Mouse (Mus musculus) layer of hippocampus, adult 8-10 months (tissue): ENCODE measurements at regions not wholly inside any gene's neighbourhood (a gene's known extent, or its start where the extent isn't known, plus 50 kb on each side); places are given as distances from the start of the nearest gene placed in this dataset.

ENCODE experiments used
- DNase-seq, 2 experiments: peaks; one replicate each; pipeline ENCODE4 v3.0.0; 2022; ENCODE audit warnings: low spot score in 2 of 2

DNA sequence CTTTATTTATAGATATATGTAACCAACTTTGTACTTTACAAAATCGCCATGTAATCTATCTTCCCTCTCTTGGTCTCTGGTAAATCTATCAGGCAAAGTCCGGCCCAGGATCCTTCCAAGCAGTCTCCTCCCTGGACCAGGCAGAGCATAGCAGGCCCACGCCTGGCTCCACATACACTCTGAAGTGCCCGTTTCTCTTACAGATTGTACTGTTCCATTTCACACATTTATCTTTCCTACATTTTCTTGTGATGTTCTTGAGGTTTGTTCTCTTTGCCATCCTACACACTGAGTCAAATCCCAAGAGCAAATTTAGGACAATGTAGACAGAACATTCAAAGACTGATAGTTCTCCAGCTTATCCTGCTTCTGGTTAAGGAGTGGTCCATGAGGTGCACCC lies 264.3 kb downstream of the Spry2 start:
- DNase-seq, result no peak

DNA sequence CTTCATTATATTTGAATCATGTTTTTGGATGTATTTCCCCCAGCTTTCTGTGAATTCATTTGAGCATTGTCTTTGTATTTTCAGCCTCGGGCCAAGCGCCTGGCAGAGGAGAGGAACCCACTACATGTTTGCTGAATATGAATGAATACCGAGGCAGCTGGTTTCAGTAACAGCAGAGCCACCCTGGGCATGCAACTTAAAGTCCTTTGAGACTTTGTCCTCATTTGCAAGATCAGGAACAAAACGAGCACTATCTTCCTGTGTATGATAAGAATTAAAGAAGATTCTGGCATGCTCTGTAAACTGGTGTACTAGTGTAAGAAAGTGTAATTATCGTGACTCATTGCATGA lies 265.0 kb downstream of the Spry2 start:
- peak; percentile 60 for DNase-seq

DNA sequence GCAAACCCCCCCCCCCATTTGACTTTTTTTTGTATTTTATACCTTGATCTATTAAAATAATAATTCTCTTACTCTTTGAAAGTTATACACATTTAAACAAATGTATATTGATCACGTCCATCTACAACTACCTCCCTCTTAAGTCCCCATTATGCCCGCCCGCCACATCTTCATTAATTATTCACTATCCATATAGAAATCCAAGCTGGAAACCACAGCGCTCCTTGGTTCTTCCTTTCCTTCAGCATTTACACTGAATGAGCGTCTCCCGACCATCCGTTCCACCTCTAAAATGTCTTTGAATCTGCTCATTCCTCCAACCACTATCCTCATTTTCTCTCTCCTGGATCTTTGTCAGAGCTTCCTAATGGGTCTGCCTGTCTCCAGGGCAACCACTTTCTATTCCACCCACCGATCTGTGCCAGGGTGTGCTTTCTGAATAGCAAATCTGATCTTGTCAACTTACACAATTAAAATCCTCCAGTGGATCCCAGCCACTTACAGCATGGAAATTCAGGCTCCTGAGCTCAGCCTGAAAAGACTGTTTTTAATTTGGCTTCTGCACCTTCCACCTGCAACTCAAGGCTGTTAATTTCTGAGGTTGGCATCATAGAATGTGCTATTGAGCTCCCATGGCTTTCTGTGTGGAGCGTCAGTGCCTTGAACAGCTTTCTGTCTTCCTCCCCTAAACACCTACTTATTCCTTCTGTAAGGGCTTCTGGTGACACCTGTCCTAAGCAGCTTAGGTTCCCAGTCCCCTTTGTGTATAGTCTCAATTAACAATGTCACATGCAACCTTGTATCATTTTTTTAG lies 265.5 kb downstream of the Spry2 start:
- peak; percentile 79 to 86 for DNase-seq

DNA sequence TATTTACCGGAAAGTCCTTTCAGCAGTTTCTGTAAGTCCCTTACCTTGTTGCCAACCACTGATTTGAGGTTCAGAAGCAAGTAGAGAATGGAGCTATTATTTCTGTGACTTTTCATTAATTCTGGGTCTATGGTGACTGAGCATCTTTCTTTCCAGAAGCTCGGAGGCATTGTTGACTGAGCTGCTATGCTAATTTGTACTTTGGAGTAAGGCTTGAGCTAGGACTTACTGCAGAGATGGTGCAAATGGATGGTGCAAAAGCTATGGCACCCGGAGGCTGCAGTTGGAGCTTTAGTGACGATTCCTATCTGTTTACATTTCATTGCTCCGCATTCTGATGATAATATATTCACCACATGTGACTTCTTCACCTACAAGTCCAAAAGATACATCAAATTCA lies 266.2 kb downstream of the Spry2 start:
- no peak for DNase-seq

DNA sequence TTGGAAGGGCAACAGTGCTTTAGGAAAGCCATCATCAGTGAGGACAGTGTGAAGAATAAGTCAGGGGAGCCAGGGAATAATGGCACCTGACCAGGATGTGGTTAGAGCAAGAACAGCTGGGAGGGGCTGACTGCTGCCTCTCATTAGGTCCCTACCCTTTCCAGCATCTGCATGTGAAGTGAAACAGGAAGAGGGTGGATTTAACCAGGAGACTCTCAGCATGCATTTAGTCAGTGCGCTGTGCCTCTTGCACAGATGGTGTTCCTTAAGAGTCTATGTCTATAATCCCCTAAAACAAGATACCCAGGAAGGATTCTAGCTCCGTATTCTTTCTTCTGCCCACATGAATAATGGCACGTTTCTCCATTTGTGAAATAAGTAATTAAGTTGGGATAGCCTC lies 267.9 kb downstream of the Spry2 start:
- no peak for DNase-seq

DNA sequence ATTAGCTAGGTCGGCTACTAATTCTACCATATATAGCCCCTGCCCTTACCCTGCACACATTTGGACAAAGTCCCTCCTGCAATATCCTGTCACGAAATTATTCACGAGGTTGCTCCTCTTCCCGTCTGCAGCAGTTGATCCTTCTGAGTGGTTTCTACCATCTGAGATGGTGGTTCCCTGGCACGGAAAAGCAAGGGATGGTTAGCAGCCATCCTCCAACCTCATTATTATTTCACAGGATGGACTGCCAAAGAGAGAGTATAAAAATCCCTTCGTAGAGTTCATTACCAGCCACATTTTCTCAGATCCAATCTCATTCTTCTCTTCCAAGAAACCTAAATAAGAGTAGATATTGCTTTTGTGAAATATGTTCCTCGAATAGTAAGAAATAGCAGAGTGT lies 272.2 kb downstream of the Spry2 start:
- DNase-seq, result no peak

DNA sequence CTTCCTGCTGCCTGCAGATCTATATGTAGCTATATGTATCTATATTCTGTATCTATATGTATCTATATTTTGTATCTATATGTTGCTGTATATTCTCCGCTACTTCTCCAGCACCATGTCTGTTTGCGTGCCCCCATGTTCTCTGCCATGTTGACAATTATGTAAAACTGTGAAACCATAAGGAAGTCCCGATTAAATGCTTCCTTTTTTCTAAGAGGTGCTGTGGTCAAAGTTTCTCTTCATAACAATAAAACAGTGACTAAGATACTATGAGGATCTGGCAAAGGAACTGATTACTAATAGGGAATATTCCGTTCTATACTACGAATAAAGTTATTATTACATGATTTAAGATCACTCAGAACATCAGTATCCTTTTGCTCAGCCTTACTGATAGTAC lies 274.5 kb downstream of the Spry2 start:
- no peak for DNase-seq

DNA sequence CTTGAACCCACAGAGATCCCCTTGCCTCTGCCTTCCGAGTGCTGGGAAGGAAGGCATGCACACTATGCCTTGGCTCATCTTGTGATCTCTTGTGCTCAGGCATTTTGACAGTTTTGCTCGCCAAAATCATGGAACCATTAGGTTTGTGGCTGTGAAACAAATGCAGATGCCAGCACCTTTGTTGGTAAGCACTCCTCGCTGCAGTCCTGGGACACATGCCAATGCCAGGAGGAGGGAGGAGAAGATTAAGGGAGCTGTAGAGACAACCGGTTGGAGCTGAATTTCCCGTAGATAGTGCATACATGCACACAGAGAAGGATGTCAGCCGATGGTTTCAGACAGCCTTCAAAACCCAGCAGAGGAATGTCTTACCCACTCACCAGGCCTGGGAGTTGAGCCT lies 275.5 kb downstream of the Spry2 start:
- no peak for DNase-seq

DNA sequence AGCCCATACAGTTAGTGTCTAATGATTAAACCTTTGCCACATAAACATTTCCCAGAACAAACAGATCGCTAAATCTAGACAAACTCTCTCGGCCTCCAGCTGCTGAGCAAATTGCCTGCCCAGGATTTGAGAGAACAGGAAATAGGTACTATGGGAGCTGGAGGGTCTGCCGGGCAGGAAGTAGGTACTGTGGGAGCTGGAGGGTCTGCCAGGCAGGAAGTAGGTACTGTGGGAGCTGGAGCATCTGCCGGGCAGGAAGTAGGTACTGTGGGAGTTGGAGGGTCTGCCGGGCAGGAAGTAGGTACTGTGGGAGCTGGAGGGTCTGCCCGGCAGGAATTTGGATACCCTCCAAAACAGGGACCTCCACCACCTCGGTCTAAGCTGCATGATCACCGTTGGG lies 277.2 kb downstream of the Spry2 start:
- no peak for DNase-seq

DNA sequence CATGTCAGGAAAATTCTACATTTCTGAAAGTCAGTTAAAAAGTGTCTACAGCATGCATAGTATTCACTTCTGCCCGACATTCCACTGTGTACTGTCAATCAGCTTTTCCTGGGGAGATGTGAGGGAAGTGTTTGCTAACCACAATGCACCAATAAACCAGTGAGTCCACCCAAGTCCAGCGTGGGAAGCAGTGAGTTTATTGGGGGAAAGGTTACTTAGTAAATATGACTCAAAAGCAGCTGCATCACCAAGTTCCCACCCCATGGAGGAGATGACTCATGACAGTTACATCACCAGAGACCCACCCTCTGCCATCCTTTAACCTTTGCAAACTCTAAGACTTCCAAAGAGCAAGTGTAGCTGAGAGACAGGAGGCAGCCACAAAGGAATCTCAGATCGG lies 280.9 kb downstream of the Spry2 start:
- DNase-seq, result no peak

DNA sequence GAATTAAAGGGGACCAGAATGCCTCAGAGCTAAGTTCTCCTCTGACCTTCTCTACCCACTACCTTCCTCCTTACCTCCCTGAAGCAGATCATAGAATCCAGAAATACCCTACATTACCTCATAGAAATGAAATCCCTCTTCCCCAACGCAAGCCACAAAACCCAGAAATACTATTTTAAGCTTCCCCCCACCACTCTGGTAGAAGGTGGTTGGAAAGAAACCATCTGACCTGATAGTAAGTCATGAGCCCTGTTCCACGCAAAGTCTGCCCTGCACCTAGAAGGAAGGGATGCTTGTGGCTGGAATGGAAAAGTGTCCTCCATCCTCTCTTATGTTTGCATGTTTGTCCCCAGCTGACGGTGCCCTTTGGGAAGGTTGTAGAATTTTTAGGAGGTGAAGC lies 283.8 kb downstream of the Spry2 start:
- no peak for DNase-seq

DNA sequence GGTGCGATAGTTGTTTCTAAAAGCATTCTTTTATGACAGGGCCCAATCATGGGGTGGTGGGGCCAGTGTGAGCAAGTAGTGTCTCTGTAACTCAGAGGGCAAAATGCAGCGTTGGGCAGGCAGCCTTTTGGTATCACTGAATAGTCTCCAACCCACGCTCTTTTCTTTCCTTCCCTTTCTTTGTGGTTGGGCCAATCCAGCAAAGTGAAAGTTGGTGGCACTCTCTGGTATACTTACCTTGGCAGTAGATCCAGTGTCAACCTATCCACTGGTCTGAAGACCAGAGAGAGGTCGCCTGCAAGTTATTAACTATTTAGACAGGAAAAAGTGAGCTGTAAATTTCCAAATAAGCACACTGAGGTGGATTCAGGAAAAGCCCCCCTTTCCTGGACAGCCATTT lies 287.8 kb downstream of the Spry2 start:
- no peak for DNase-seq

DNA sequence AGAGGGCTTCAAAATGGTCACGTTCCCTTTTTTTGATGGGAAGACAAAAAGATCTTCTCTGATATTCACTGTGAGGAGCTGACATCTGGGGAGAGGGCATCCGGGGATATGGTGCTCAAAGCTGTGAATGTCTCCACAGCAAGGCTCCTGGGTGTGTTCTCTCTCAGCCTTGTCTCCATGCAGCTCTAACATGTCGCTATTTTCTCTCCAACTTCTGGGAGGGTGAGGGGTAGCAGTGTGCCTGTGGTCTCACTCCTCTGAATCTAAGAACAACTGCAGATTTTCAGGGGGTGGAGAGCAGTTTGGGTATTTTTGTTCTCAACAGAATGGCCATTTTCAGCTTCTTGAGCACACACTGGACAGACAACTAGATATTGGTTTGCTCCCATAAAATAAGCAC lies 290.1 kb downstream of the Spry2 start:
- no peak for DNase-seq

DNA sequence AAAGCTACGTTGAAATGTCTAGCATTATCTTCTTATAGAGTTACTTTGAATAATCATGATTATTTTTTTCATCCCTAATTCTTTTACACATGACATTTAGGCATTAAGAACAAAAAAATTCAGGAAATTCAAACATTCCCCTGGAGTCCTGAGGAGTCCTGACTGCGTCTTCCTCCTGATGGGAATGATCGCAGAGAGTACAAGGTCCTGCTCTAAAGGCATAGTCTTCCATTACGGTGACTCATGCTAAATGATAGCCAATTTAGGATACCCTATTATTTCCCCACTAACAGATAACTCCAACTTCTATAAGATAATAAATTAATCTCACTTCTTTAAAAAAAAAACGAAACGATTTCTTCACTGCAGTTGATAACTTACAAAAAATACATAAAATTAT lies 292.2 kb downstream of the Spry2 start:
- DNase-seq, result no peak

DNA sequence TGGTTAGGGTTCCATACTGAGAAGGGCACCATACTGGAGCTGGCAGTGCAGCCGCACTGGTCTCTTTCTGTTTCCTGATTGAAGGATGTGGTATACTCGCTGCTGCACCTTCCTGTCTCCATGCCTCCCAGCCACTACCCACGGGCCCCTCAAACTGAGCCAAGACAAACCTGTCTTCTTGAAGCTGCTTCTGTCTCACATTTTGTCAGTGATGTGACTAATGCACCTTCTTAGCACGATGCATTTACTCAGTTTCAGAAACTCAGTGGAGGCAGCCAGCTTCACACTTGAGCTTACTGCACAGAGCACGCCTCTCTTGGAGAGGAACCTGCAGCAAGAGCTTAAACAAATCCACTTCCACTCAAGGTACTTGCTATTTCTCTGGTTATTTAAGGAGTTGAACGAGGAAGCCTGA lies 293.6 kb downstream of the Spry2 start:
- no peak for DNase-seq

DNA sequence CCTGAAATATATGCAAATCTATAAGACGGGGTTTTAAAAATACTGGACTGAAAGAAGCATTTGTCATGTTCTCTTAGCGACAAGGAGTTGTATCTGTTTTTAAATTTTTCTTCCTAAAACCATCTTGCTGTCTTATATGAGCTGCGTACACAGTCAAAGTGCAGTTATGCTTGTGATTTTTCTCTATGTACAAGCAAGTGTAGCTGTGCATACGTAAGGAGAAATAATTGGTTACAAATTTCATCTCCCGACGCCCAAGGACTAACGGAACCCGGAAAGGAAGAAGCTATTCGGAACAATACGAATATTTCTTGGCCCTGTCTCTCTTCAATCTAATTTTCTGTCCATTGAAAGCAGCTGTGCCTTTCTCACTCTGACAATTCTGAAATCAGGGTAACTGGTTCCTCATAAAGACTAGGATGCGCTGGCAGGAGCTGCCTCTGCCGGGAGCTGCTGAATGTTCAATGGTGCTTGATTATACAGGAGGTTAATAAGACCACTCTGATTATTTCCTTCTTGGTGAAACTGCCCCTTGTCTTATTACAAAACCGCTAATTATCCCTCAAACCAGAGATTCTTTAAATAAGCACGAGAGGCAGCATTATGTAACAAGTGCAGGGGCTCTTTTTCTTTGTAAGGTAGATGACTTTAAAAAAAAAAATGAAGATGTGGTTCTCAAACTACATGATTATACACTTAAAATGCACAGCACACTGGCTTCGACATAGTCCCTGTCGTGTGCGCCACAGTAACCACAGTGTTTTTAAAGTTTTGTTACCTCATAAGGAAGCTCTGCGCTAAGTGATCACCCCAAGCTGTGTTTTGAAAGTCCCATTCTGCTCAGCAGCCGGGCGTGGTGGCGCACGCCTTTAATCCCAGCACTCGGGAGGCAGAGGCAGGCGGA lies 296.8 kb downstream of the Spry2 start:
- DNase-seq, result no peak

DNA sequence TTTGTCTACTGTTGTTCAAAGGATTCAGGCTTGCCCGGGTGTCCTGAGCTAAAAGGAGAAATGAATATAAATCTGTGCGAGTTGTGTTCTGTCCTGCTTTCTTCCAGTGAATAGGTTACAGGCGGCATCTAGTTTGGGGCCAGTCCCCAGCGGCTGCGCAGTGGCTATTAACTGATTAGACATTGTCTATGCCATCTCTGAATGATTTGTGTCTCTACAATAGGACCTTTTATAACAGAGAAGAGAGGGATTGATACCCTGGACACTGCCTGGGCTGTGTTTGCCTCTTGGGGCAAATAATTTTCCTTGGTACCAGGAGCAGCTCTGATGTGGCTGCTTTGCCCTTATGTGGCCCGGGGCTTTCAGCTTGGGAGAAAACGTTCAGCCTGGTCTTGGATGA lies 306.9 kb downstream of the Spry2 start:
- DNase-seq, result peak; percentile 40 to 61

DNA sequence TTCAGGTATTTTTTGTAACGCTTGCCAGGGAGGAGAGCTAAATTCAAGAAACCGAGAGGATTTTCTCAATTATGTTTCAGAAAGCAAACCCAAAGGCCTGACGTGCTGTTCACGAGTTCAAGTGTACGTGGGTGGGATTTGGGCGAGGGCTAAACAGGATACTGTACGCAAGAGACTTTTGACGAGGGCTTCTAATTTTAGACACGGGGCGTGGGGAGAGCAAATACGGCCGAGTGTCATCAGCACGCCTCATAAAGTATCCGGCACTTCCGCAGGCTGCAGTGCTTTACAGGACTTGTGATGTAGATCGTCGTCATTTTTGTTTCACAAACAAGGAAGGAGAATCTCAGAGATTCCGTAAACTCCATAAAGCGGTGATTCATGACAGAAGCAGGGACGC lies 307.4 kb downstream of the Spry2 start:
- peak in 1 of 2 experiments; percentile 10 for DNase-seq

DNA sequence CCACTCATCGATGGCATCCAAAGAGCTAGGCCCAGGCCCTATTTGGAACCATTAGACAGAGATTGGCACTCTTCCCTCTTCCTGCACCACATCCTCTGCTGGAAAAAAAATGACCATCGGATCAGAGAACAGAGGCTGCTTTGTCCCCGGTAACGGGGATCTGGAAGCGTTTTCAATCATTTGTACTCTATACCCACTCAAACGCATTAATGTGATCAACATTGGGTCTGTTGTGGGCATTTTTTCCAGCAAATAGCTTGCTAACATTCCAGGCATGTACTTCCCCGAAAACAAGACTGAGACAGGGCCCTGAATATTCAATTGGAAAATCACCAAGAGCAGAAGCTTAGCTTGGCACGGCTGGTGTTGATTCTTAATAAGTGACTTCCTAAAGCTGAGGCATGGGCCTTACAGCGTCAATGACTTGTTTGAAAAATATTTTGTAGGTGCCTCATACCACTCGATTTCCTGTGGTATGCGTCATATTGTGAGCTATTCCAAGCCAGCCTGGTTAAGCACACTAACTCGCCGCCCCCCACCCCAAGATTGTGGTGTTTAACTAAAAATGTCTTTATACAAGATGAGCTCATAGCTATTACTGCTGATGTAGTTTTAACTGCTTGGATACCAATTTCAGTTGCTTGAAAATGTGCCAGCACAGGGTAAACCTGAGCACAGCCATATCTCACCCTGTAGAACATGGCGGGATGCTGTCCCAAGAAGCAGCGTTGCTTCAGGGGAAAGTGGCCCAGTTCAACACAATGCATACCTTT lies 308.0 kb downstream of the Spry2 start:
- peak; percentile 73 to 85 for DNase-seq

DNA sequence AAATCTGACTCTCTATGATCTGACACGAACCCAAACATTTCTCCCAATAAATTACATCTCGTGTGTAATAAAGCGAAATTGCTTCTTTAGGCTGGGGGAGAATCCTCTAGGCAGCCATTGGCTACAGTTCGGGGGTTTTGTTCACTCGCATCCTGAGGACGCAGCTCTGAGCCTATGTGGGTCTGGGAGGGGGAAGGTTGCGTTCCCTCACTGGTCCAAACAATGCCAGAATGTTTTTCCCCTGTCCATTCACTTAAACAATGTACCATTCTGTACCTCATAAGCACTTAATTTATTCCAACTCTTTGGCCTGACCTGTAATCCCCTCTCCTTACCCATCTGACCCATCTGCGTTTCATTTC lies 308.6 kb downstream of the Spry2 start:
- no peak for DNase-seq

DNA sequence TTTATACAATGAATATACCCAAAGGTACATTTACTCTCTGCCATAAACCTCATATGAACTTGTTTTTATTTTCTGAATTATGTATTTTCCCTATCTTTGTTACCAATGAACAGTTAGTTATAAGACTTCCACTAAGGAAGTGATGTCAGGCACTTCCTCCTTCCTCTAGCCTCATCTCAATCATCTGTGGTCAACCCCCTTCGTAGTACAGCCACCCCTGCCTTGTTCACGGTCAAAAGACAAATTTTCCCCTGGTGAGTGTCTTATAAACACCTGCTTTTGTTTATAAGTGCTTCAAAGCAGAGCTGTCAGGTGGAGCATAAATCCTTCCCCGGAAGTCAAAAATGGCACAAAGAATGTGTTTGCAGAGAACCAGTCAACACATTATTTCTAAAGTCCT lies 312.0 kb downstream of the Spry2 start:
- DNase-seq, result no peak

DNA sequence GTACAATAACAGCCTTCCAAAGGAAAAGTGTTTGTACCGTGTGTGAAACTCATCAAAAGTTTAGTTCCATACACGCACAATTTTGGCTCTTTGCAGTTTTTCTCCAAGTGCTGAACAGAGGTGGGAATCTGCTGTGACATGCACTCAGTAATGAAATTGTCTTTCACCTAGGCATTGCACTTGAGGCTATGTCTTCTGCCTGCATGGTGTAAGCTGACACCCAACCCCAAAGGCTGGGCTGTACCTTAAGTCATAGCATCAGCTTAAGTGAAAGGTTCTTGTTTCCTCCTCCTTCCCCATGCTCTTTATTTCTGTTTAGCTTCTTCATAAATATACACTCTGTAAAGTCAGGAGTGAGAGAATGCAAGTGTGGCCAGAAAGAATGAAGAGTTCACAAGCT lies 313.1 kb downstream of the Spry2 start:
- no peak for DNase-seq
